Mouse (Mus musculus) cortical plate, adult 2 months (tissue): ENCODE data around the gene Tmem42. TPM values are rescaled to one million over a fixed set of nuclear protein-coding genes. Genes with fewer than 3 reads are reported as not detected.

Experiments used
- H3K27ac ChIP-seq: fragments of 200-500 bp; 2 replicates; pipeline ENCODE4 v1.5.1; 2012; ENCODE audit warnings: low read length, control low read depth, inconsistent platforms; ENCODE audit not compliant: insufficient read depth
- H3K4me1 ChIP-seq: fragments of 200-500 bp; 2 replicates; pipeline ENCODE4 v1.6.1; 2011; ENCODE audit warnings: low read length; ENCODE audit not compliant: control insufficient read depth, insufficient read depth
- H3K4me3 ChIP-seq: fragments of 200-500 bp; 2 replicates; pipeline ENCODE4 v1.5.1; 2011; ENCODE audit warnings: mild to moderate bottlenecking, low read length, control low read depth; ENCODE audit not compliant: insufficient read depth
- CTCF ChIP-seq: fragments of 200-500 bp; IDR thresholded peaks from 2 replicates; pipeline ENCODE4 v1.5.1; 2011; ENCODE audit warnings: mild to moderate bottlenecking, control low read depth, low read length; ENCODE audit not compliant: insufficient read depth; ENCODE audit errors: extremely low read depth
- POLR2A ChIP-seq: fragments of 200-500 bp; IDR thresholded peaks from 2 replicates; pipeline ENCODE4 v1.6.1; 2011; ENCODE audit warnings: mild to moderate bottlenecking, low read length, control low read depth; ENCODE audit not compliant: insufficient read depth; ENCODE audit errors: extremely low read depth
- polyA plus RNA-seq: library from polyadenylated mRNA; depleted of rRNA; stranded (reverse); fragments of >200 nt; gene quantifications from 2 replicates; pipeline ENCODE4 v1.2.3, GENCODE M21; 2012; rRNA removed

Gene Tmem42
- polyA plus RNA-seq, 1 experiment: 38.7 TPM

DNA sequence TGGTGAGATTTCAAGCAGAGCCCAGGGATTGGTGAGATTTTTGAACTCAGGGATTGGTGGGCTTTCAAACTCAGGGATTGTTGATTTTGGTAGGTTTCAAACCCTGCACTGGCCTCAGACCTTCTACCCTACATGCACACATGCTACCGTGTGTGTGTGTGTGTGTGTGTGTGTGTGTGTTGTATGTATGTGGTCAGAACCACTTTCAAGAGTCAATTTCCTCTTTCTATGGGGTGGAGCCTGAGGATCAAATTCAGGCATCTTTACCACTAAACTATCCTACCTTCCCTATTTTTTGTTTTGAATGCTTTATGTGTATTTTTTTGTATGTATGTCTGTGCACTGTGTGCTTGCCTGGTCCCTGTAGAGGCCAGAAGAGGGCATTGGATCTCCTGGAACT, 26.5 kb downstream of the Tmem42 start:
- TF ChIP-seq CTCF (no peak), POLR2A (no peak)
- no peak overlapping the region for H3K4me3 ChIP-seq

DNA sequence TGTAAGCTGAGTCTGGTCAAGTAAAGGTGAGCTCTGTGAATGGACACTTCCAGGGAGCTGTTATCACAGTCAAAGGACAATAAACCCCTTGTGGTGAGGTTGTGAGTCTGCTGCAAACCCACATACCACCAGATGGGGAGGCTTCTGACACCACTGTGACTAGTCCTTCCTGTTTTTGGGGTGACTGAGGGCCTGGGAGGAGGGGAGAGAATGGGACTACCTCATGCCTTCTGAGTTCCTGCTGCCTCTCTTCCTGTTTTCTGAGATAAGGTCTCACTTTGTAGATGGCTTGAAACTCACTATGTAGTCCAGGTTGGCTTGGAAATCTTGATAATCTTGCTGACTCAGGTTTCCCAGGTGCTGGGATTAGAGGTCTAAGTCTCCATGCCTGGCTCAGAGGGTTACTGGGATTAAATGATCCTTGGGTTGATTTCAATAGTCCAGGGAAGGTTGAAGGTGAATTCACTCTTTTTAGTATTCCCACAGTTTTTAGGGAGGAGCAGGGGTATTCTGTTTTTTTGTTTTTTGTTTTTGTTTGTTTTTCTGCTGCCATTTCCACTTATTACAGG, 37.7 kb downstream of the Tmem42 start:
- Histone ChIP-seq H3K4me1 (no peaks in the 10 kb centered on the region), H3K4me3 (no peak overlapping the region), H3K27ac (no peak overlapping the region)
- TF ChIP-seq POLR2A (no peak), CTCF (no peak)

More for the DNA sequence above, 26.5 kb downstream of the Tmem42 start:
- Histone ChIP-seq H3K4me1 (no peaks in the 10 kb centered on the region), H3K27ac (no peak overlapping the region)

DNA sequence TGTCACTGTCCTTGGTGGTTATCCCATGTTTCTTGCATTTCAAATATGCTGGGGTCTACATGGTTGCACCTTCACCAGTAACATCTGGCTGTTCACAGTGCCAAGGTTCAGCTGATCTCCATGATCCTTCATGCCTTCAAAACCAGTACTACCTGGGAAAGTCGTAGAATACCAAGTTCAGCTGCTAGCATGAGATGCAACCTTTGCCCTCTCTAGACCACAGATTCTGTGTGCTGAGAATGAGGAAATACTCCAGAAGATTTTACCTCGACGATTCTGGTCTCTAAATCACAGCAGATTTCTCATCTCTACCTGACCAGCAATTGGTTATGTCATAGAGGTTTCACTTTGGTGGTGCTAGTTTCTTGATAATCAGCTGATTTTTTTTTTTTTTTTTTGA, 39.0 kb downstream of the Tmem42 start:
- H3K4me3 ChIP-seq: no peak overlapping the region
- no peak overlapping the region for H3K27ac ChIP-seq
- TF ChIP-seq CTCF (no peak), POLR2A (no peak)
- H3K4me1 ChIP-seq: no peaks in the 10 kb centered on the region

Other genes with a start within 250 kb of the Tmem42 start
- gene Tcaim, start 215.8 kb upstream of the Tmem42 start, polyA plus RNA-seq: 12.2 and 12.8 TPM in 2 replicates
- gene Gm35549, start 177.3 kb upstream of the Tmem42 start, polyA plus RNA-seq: not detected in 2 replicates
- 140 and 156 TPM in 2 replicates for gene Zfp445, start 155.3 kb upstream of the Tmem42 start, polyA plus RNA-seq
- gene Zkscan7, start 135.6 kb upstream of the Tmem42 start, polyA plus RNA-seq: 3.0 and 3.3 TPM in 2 replicates
- 4.7 TPM in 2 replicates for gene Zfp105, start 98.3 kb upstream of the Tmem42 start, polyA plus RNA-seq
- gene 1110059G10Rik, start 70.3 kb upstream of the Tmem42 start, polyA plus RNA-seq: 18.9 and 20.0 TPM in 2 replicates
- gene Kif15, start 70.3 kb upstream of the Tmem42 start, polyA plus RNA-seq: 0.79 and 0.92 TPM in 2 replicates
- gene Tgm4, start 13.4 kb downstream of the Tmem42 start, polyA plus RNA-seq: 0.86 and 0.93 TPM in 2 replicates
- 73.6 and 75.1 TPM in 2 replicates for gene Zdhhc3, start 91.9 kb downstream of the Tmem42 start, polyA plus RNA-seq
- gene Exosc7, start 91.9 kb downstream of the Tmem42 start, polyA plus RNA-seq: 60.8 and 65.1 TPM in 2 replicates
- gene Clec3b, start 129.6 kb downstream of the Tmem42 start, polyA plus RNA-seq: 4.0 and 4.5 TPM in 2 replicates
- gene Cdcp1, start 194.7 kb downstream of the Tmem42 start, polyA plus RNA-seq: 0.65 and 0.66 TPM in 2 replicates
- 44.8 and 53.4 TPM in 2 replicates for gene Tmem158, start 239.4 kb downstream of the Tmem42 start, polyA plus RNA-seq